Mouse (Mus musculus) heart, adult 2 months (tissue): ENCODE results near the gene Dram1.
"Not testable (repeated sequence)": the region's sequence is repeated elsewhere in the genome, so short reads cannot be mapped to it uniquely, and the experiment has no call there.

Source experiments
- CTCF ChIP-seq: fragments of 200-600 bp; IDR thresholded peaks from 2 replicates; pipeline ENCODE4 v1.8.1; 2022; ENCODE audit warnings: antibody characterized with exemption, mild to moderate bottlenecking, moderate library complexity
- EP300 ChIP-seq: fragments of 200-500 bp; IDR thresholded peaks from 2 replicates; pipeline ENCODE4 v1.6.1; 2011; ENCODE audit warnings: low read depth, low read length, control low read depth; ENCODE audit not compliant: insufficient read depth
- POLR2A ChIP-seq: fragments of 200-500 bp; IDR thresholded peaks from 2 replicates; pipeline ENCODE4 v1.6.1; 2011; ENCODE audit warnings: mild to moderate bottlenecking, low read depth, low read length, control low read depth; ENCODE audit not compliant: insufficient read depth

DNA sequence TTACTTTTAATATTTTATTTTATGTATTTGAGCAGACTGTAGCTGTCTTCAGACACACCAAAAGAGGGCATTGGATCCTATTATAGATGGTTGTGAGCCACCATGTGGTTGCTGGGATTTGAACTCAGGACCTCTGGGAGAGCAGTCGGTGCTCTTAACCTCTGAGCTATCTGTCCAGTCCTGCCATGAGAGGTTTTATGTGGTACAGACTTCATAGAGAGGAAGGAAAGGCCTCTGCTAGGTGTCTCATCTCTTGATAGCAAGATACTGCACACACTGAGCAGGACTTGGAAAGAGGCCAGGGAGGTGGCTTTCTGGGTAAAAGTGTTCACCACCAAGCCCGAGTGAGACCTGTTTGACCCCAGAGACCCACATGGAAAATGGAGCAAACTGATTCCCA, 5.9 kb downstream of the Dram1 start:
- TF ChIP-seq CTCF, POLR2A, EP300: not testable (repeated sequence)
